Mouse (Mus musculus) pancreas, adult 10 weeks (tissue): Measurements from ENCODE around the gene Nemp2. TPM values are rescaled to one million over a fixed set of nuclear protein-coding genes. Genes with fewer than 3 reads are reported as not detected.

Source experiments
- polyA plus RNA-seq: library from polyadenylated mRNA; stranded (reverse); fragments of 350-450 nt; fragmentation: Illumina TruSeq; extraction: RNeasy Lipid Tissue Mini Kit (QIAGEN cat#74804); gene quantifications from one replicate; pipeline ENCODE4 v1.2.3, GENCODE M21; 2015; ENCODE audit warnings: low read depth, low replicate concordance; ENCODE audit not compliant: insufficient read depth

Gene Nemp2
- polyA plus RNA-seq, result 0.74 TPM

DNA sequence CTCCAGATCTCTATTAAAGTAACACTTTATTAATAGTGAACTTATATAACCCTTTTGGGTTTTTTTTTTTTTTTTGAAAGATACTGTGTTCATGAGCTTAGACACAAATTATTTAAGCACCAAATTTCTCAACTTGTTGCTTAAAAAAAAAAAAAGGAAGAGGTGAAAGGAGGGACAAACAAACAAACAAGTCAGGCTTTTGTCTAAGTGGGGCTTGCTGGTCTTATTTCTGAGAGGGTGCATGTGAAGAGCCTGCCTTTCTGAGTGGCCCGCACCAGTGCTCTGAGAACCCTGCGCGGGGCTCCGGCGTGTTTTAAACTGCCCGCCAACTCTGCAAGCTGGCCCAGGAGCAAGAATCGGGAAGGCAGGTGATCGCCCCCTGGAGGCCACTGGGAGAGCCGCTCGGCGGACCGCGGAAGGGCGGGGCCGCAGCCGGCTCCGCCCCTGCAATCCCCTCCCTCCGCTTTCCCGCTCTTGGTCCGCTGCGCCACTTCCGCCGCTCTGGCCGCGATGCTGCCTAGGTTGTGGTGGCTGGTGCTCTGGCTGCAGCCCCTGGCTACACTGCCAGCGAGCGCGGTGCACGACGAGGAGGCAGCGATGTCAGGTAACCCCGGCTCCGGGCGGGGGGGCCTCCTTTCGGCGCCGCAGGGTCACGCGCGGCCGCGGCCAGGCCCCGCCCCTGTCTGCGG, at the start of gene Nemp2:
Nemp2 (plus strand) TSS at position 456 of the 689 bp plus-strand sequence.

Other genes with a start within 250 kb of the Nemp2 start
- 9.3 TPM for gene Nab1, start 130.0 kb upstream of the Nemp2 start, polyA plus RNA-seq
- 6.6 TPM for gene Mfsd6, start 96.8 kb downstream of the Nemp2 start, polyA plus RNA-seq
- 8.8 TPM for gene Inpp1, start 187.0 kb downstream of the Nemp2 start, polyA plus RNA-seq
- 10.7 TPM for gene Hibch, start 214.2 kb downstream of the Nemp2 start, polyA plus RNA-seq